Mouse (Mus musculus): ENCODE data around the gene Tpmt. TPM values are rescaled to one million over a fixed set of nuclear protein-coding genes. Genes with fewer than 3 reads are reported as not detected.
A peak's percentile ranks its signal among the peaks of the same experiment; 100 is the strongest.

Gene Tpmt
- polyA plus RNA-seq, 1 experiment from 2014 or later, result 28.4 TPM

DNA sequence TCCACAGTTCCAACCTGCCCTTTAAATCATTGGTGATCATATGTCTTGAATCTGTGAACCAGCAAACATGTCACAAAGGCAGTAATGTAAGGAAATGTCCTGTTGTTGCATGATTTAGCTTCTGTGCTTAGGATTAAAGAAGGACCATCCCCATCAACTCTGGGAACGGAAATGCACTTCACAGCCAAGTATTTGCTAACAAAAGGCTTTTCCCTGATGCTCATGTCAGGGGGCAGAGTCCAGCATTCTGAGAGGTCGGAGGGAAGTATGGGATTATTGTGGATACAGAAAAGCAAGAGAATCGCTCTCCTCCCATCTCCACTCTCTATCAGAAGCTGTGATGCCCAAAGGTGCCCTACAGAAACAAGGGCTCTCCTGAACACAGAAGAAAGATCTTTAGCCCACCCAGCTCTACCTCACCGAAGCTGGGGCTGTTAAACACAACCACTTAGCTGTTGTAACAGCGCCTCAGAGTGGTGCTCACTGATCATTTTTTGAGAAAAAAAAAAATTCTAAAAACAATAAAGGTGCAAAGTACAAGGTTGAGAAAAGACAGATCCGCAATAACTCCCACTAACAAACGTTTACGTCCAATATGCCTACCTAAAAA, 2.4 kb downstream of the Tpmt start:
- no peak for TF ChIP-seq CTCF (IDR thresholded peaks at IDR 0.05; ENCODE audit: low read depth)
- Histone ChIP-seq H3K9me3 (ENCODE audit: low read depth, low read length) (no peaks in the 10 kb centered on the region), H3K36me3 (ENCODE audit: insufficient read depth) (no peaks in the 10 kb centered on the region), H3K4me3 (ENCODE audit: low read depth, low read length) (peak overlapping the region; percentile 84), H3K27me3 (ENCODE audit: insufficient read depth, low read length) (no peaks in the 10 kb centered on the region), H3K4me2 (peak overlapping the region; percentile 100), H3K9ac (no peak overlapping the region), H3K4me1 (ENCODE audit: insufficient read depth) (peaks cover 4% of the 10 kb centered on the region; the same call in 1 of the 2 replicates), H3K27ac (ENCODE audit: low read depth) (no peak overlapping the region)
- peak; percentile 43 for DNase-seq
- no peak for ATAC-seq (ENCODE audit: insufficient read depth)
- WGBS, result 43% methylated on average over 8 of the region's 8 CpGs

DNA sequence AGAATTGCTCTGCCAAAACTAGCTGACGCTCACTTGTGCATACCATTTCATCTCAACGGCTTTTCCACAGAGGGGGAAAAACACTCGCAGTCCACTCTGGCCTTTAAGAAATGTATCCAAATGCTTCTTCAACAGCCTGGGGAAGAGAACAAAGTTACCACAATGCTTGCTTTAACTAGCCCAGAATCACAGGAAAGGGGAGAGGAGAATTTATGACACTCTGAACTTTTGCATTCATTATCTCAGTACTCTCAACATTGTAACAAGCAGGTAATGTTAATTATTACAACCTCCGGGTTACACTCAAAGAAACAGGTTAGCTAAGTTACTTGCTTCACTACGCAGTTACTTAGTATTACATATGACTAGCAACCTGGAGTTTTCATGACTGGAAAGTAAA, 4.5 kb downstream of the Tpmt start:
- DNase-seq (no peak), ATAC-seq (ENCODE audit: insufficient read depth) (no peak)
- Histone ChIP-seq H3K9ac (no peak overlapping the region), H3K4me3 (ENCODE audit: low read depth, low read length) (no peak overlapping the region), H3K4me2 (no peak overlapping the region), H3K27ac (ENCODE audit: low read depth) (no peak overlapping the region), H3K27me3 (ENCODE audit: insufficient read depth, low read length) (no peaks in the 10 kb centered on the region), H3K9me3 (ENCODE audit: low read depth, low read length) (no peaks in the 10 kb centered on the region), H3K4me1 (ENCODE audit: insufficient read depth) (peaks cover 4% of the 10 kb centered on the region; the same call in 1 of the 2 replicates), H3K36me3 (ENCODE audit: insufficient read depth) (no peaks in the 10 kb centered on the region)
- WGBS, result 83% methylated on average over 5 of the region's 5 CpGs
- TF ChIP-seq CTCF (IDR thresholded peaks at IDR 0.05; ENCODE audit: low read depth), result no peak

DNA sequence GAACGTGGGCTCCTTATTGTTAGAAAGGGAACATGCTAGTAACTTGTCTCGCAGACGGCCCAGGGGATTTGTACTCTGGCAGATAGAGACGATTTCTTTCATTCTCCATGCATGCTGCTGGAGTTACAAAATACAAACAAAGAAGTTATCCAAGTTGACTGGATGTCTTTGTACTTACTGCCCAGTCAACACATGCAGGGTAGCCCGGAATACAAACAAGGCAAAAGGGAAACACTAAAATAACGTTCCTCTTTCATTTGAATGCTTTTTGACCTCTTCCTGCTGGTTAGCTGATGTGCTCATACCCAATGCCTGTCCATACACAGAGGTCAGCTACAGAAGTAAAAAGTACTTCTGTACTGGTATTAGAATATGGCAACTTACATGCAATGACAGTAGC, 6.6 kb downstream of the Tpmt start:
- H3K4me3 ChIP-seq (ENCODE audit: low read depth, low read length), result no peak overlapping the region
- no peak overlapping the region for H3K9ac ChIP-seq
- no peak for DNase-seq
- H3K9me3 ChIP-seq (ENCODE audit: low read depth, low read length), result no peaks in the 10 kb centered on the region
- no peaks in the 10 kb centered on the region for H3K27me3 ChIP-seq (ENCODE audit: insufficient read depth, low read length)
- no peak for TF ChIP-seq CTCF (IDR thresholded peaks at IDR 0.05; ENCODE audit: low read depth)
- H3K27ac ChIP-seq (ENCODE audit: low read depth), result no peak overlapping the region
- ATAC-seq (ENCODE audit: insufficient read depth), result no peak
- H3K4me1 ChIP-seq (ENCODE audit: insufficient read depth), result no peaks in the 10 kb centered on the region
- 82% methylated on average over 6 of the region's 6 CpGs for WGBS
- H3K4me2 ChIP-seq, result no peak overlapping the region
- H3K36me3 ChIP-seq (ENCODE audit: insufficient read depth), result no peaks in the 10 kb centered on the region

DNA sequence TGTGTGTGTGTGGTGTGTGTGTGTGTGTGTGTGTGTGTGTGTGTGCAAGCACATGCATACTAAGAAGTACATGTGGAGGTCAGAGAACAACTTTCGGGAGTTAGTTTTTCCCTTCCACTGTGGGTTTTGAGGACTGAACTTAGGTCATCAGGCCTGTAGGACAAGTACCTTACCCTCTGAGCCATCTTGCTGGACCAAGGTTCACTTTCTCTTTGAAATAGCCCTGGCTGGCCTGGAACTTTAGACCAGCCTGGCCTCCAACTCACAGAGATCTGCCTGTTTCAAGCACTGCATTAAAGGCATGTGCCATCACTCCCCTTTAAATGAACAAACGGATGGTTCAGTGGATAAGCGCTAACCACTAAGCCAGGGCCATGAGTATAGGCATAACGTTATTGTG, 10.9 kb downstream of the Tpmt start:
- Histone ChIP-seq H3K9ac (no peak overlapping the region), H3K9me3 (ENCODE audit: low read depth, low read length) (no peaks in the 10 kb centered on the region), H3K4me3 (ENCODE audit: low read depth, low read length) (no peak overlapping the region), H3K36me3 (ENCODE audit: insufficient read depth) (no peaks in the 10 kb centered on the region), H3K4me1 (ENCODE audit: insufficient read depth) (no peaks in the 10 kb centered on the region), H3K27me3 (ENCODE audit: insufficient read depth, low read length) (no peaks in the 10 kb centered on the region), H3K27ac (ENCODE audit: low read depth) (no peak overlapping the region), H3K4me2 (no peak overlapping the region)
- no peak for TF ChIP-seq CTCF (IDR thresholded peaks at IDR 0.05; ENCODE audit: low read depth)
- ATAC-seq (ENCODE audit: insufficient read depth), result no peak
- 85% methylated on average over 4 of the region's 4 CpGs for WGBS
- no peak for DNase-seq

DNA sequence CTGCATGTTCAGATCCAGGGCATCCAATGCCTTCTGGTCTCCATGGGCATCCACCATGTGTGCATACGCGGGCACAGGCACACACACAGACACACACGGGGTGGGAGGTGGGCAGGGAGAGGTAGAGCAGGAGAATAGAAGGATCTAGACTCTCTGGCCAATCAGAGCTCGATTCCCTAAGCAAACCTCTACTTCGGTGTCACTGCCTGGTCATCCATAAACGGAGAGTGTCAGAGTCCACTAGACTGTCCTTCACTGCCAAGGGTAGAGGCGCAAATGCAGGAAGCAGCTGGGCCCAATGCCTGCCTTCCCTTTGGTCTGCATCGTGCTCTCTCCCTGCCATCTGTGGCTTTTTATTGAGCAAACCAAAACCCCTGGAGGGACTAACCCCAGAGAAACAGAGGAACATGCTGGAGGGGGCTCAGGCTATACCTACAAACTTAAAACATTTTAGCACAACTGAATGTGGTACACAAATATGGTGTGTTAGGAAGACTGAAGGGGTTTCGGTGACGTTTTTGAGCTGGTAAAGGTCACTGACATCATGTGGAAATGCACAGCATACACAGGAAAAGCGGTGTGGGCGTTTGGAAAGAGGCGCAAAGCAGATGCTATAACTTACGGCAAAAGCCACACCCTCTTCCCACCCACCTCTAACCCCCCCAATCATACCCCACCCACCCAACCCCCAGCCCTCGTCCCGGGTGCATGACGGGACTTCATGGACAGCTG, 14.0 kb downstream of the Tpmt start:
- H3K9ac ChIP-seq, result no peak overlapping the region
- H3K27ac ChIP-seq (ENCODE audit: low read depth), result no peak overlapping the region
- H3K4me3 ChIP-seq (ENCODE audit: low read depth, low read length), result no peak overlapping the region
- no peaks in the 10 kb centered on the region for H3K9me3 ChIP-seq (ENCODE audit: low read depth, low read length)
- DNase-seq (no peak), ATAC-seq (ENCODE audit: insufficient read depth) (no peak)
- no peaks in the 10 kb centered on the region for H3K4me1 ChIP-seq (ENCODE audit: insufficient read depth)
- H3K27me3 ChIP-seq (ENCODE audit: insufficient read depth, low read length), result no peaks in the 10 kb centered on the region
- no peak overlapping the region for H3K4me2 ChIP-seq
- WGBS, result 82% methylated on average over 17 of the region's 17 CpGs
- no peaks in the 10 kb centered on the region for H3K36me3 ChIP-seq (ENCODE audit: insufficient read depth)
- no peak for TF ChIP-seq CTCF (IDR thresholded peaks at IDR 0.05; ENCODE audit: low read depth)

DNA sequence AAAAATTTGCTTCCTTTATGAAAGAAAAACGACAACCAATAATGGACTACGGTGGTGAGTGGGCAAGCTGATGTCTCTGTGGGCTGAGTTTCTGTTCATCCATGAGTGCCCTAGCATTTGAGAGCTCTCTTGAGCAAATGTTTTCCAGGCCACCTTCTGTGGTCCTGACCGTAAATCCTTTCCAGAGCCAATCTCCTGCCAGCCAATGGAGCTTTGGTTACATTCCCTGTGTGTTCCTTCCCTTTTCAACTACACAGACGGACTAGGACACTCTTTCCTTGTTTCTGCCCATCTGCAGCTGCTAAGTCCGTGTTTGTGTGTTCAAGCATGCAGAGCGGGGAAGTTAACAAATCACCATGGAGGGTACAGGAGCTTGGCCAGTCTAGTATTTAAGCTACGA, 23.7 kb downstream of the Tpmt start:
- Histone ChIP-seq H3K4me3 (ENCODE audit: low read depth, low read length) (no peak overlapping the region), H3K27ac (ENCODE audit: low read depth) (no peak overlapping the region), H3K9me3 (ENCODE audit: low read depth, low read length) (no peaks in the 10 kb centered on the region), H3K36me3 (ENCODE audit: insufficient read depth) (no peaks in the 10 kb centered on the region), H3K4me1 (ENCODE audit: insufficient read depth) (no peaks in the 10 kb centered on the region), H3K4me2 (no peak overlapping the region), H3K27me3 (ENCODE audit: insufficient read depth, low read length) (no peaks in the 10 kb centered on the region), H3K9ac (no peak overlapping the region)
- no peak for ATAC-seq (ENCODE audit: insufficient read depth)
- DNase-seq, result no peak
- TF ChIP-seq CTCF (IDR thresholded peaks at IDR 0.05; ENCODE audit: low read depth), result no peak
- WGBS, result 70% methylated on average over 7 of the region's 7 CpGs

DNA sequence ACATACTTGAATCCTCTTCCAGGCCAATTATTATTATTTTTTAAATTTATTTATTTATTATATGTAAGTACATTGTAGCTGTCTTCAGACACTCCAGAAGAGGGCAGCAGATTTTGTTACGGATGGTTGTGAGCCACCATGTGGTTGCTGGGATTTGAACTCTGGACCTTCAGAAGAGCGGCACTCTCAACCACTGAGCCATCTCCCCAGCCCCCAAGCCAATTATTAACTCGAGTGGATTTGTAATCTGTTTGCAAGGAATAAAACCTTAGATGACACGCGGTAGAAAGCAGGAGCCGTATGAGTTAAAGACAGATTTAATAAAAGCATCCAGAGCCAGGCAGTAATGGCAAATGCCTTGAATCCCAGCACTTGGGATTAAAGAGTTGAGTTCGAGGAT, 24.8 kb downstream of the Tpmt start:
- TF ChIP-seq CTCF (IDR thresholded peaks at IDR 0.05; ENCODE audit: low read depth), result no peak
- Histone ChIP-seq H3K9ac (no peak overlapping the region), H3K4me2 (no peak overlapping the region), H3K27ac (ENCODE audit: low read depth) (no peak overlapping the region), H3K9me3 (ENCODE audit: low read depth, low read length) (no peaks in the 10 kb centered on the region), H3K4me1 (ENCODE audit: insufficient read depth) (no peaks in the 10 kb centered on the region), H3K36me3 (ENCODE audit: insufficient read depth) (no peaks in the 10 kb centered on the region), H3K4me3 (ENCODE audit: low read depth, low read length) (no peak overlapping the region), H3K27me3 (ENCODE audit: insufficient read depth, low read length) (no peaks in the 10 kb centered on the region)
- 85% methylated on average over 7 of the region's 7 CpGs for WGBS
- DNase-seq, result no peak
- no peak for ATAC-seq (ENCODE audit: insufficient read depth)

All from lung, embryonic 14.5 days (tissue).